Mouse (Mus musculus) small intestine, adult 2 months (tissue): Measurements from ENCODE around the gene Gpam. TPM values are rescaled to one million over a fixed set of nuclear protein-coding genes. Genes with fewer than 3 reads are reported as not detected.

ENCODE experiments used
- H3K27ac ChIP-seq: fragments of 200-500 bp; 2 replicates; pipeline ENCODE4 v1.5.1; 2012; ENCODE audit warnings: low read depth, low read length, control low read depth, inconsistent platforms; ENCODE audit not compliant: insufficient read depth
- H3K27me3 ChIP-seq: fragments of 200-500 bp; 2 replicates; pipeline ENCODE4 v1.6.1; 2012; ENCODE audit warnings: mild to moderate bottlenecking, moderate library complexity, low read length, inconsistent platforms; ENCODE audit not compliant: control insufficient read depth, insufficient read depth
- H3K36me3 ChIP-seq: fragments of 200-500 bp; 2 replicates; pipeline ENCODE4 v1.6.1; 2012; ENCODE audit warnings: mild to moderate bottlenecking, low read length, control low read depth, inconsistent platforms; ENCODE audit not compliant: control insufficient read depth, insufficient read depth
- H3K4me1 ChIP-seq: fragments of 200-500 bp; 2 replicates; pipeline ENCODE4 v1.6.1; 2012; ENCODE audit warnings: low read length, inconsistent platforms, mixed read lengths; ENCODE audit not compliant: control insufficient read depth, insufficient read depth, insufficient read length
- H3K4me3 ChIP-seq: fragments of 200-500 bp; 2 replicates; pipeline ENCODE4 v1.5.1; 2012; ENCODE audit warnings: low read depth, mild to moderate bottlenecking, control low read depth, inconsistent platforms, low read length, moderate library complexity
- CTCF ChIP-seq: fragments of 200-500 bp; IDR thresholded peaks from 2 replicates; pipeline ENCODE4 v1.5.1; 2012; ENCODE audit warnings: low read depth, mild to moderate bottlenecking, control low read depth, inconsistent platforms, low read length, moderate library complexity, mixed read lengths; ENCODE audit not compliant: insufficient replicate concordance, insufficient read length; ENCODE audit errors: extremely low read depth
- POLR2A ChIP-seq: fragments of 200-500 bp; IDR thresholded peaks from 2 replicates; pipeline ENCODE4 v1.6.1; 2012; ENCODE audit warnings: low read depth, mild to moderate bottlenecking, control low read depth, inconsistent platforms, low read length, moderate library complexity
- WGBS: fragments of 180-500 bp; shearing (Covaris S2); methylation state at CpG from one replicate; pipeline ENCODE4 v1.1.7; 2018; 5-methylcytosine and 5-hydroxymethylcytosine counted together
- polyA plus RNA-seq: library from polyadenylated mRNA; depleted of rRNA; stranded (reverse); fragments of >200 nt; gene quantifications from 2 replicates; pipeline ENCODE4 v1.2.3, GENCODE M21; 2012

The Gpam gene
- polyA plus RNA-seq, 1 experiment = 4.7 TPM

DNA sequence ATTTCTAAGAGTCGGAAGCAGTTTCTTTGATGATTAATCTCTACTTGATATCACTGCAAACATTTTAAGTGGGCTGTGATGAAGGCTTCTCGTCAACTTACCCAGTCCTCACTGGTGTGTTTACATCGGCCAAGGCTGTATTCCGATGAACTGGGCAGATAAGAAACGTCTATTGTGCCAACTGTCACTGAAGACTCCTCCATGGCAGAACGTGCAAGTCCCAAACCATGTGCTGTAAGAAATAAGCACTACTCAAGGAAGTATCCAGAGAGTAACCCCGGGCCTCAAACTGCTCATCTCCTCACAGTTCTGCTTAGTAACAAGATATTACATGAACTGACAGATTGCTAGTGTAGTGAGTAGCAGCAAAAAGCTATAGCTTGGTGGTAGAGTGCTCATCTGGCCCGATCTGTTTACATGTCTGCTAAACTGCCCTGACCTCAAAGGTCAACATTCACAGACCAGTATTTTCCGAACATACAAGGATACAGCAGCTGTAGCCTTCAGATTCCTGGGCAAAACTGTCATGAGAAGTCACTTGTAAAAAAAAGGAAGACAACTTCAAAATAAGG lies 29.6 kb downstream of the Gpam start:
- no peak overlapping the region for H3K27ac ChIP-seq
- WGBS = 27% methylated on average over 9 of the region's 9 CpGs
- H3K4me3 ChIP-seq = no peak overlapping the region
- TF ChIP-seq CTCF = no peak
- TF ChIP-seq POLR2A = no peak
- no peaks in the 10 kb centered on the region for H3K27me3 ChIP-seq
- peaks cover 8% of the 10 kb centered on the region; the same call in 1 of the 2 replicates for H3K4me1 ChIP-seq
- 0 out of 2 replicates have a peak, but pooled peaks cover 3% of the 10 kb centered on the region for H3K36me3 ChIP-seq

DNA sequence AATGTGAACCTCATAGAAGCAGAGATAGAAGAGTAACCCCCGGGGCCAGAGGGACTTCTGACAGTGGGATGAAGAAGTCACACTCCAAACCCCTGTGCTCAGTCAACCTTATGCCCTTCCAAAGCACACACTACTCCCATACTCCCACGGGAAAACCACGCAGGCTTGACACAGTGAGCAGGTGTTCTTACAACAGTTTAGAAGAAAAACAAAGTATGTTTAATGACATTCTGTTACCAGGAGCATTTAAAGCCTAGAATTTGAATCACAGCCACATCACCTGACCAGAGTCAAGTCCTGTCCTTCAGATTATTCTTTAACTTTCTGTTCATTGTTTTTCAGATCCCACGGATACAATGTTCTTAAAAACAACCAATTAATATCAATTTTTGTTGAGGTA lies 30.4 kb downstream of the Gpam start:
- Histone ChIP-seq H3K36me3 (0 out of 2 replicates have a peak, but pooled peaks cover 3% of the 10 kb centered on the region), H3K27me3 (no peaks in the 10 kb centered on the region), H3K4me1 (peaks cover 8% of the 10 kb centered on the region; the same call in 1 of the 2 replicates), H3K27ac (no peak overlapping the region), H3K4me3 (no peak overlapping the region)
- 56% methylated on average over 4 of the region's 4 CpGs for WGBS
- no peak for TF ChIP-seq CTCF
- TF ChIP-seq POLR2A = no peak

GRCm38 (mm10) chr19:55095547-55095946 lies 31.5 kb downstream of the Gpam start:
- no peaks in the 10 kb centered on the region for H3K27me3 ChIP-seq
- TF ChIP-seq CTCF (no peak), POLR2A (no peak)
- H3K36me3 ChIP-seq = peaks cover 6% of the 10 kb centered on the region; the same call in 1 of the 2 replicates
- peaks cover 5% of the 10 kb centered on the region; the same call in 1 of the 2 replicates for H3K4me1 ChIP-seq
- no peak overlapping the region for H3K27ac ChIP-seq
- H3K4me3 ChIP-seq = no peak overlapping the region
- 63% methylated on average over 7 of the region's 7 CpGs for WGBS

GRCm38 (mm10) chr19:55091602-55092413 lies 35.2 kb downstream of the Gpam start:
- Histone ChIP-seq H3K27me3 (no peaks in the 10 kb centered on the region), H3K4me3 (no peak overlapping the region), H3K27ac (no peak overlapping the region), H3K36me3 (peaks cover 33% of the 10 kb centered on the region; the same call in 1 of the 2 replicates), H3K4me1 (0 out of 2 replicates have a peak, but pooled peaks cover 2% of the 10 kb centered on the region)
- WGBS = 83% methylated on average over 17 of the region's 17 CpGs
- no peak for TF ChIP-seq CTCF

DNA sequence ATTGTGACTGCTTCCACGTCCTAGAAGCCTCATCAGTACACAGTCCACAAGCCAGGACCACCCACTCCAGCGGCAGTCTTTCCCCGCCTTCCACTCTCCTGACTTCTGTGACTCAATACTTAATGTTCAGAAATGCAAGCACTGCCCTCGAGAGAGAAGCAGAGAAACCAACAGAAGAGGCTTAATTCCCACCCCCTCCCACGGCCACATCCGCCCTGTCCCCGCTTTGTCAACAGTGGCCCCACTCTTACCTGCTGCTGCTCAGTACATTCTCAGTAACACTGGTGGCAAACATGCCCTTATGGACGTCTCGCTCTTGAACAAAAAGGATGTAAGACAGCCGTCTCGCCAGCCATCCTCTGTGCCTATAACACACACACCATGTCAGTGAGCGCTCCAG lies 36.2 kb downstream of the Gpam start:
- H3K4me1 ChIP-seq = 0 out of 2 replicates have a peak, but pooled peaks cover 2% of the 10 kb centered on the region
- H3K4me3 ChIP-seq = no peak overlapping the region
- no peaks in the 10 kb centered on the region for H3K27me3 ChIP-seq
- H3K27ac ChIP-seq = no peak overlapping the region
- WGBS = 88% methylated on average over 12 of the region's 12 CpGs
- TF ChIP-seq POLR2A (no peak), CTCF (no peak)
- peaks cover 33% of the 10 kb centered on the region; the same call in 1 of the 2 replicates for H3K36me3 ChIP-seq

DNA sequence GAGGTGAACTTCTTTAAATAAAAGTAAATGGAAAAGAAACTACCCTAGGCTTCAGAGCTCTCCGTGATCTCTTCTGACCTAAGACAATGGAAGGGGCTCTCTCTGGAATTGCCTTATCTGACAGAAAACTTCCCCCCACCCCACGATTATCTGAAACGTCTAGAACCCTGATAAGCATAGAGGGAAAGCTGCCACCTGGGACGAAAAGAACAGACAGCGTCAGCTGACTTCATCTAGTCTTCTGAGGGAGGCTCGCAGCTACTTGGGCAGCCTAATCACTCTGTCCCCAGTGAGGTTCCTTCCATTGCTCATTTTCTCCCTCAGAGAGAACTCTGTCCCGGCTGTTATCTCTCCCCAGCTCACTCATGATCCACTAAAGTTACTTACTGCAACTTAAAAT lies 36.9 kb downstream of the Gpam start:
- TF ChIP-seq CTCF (no peak), POLR2A (no peak)
- no peak overlapping the region for H3K4me3 ChIP-seq
- no peaks in the 10 kb centered on the region for H3K27me3 ChIP-seq
- H3K36me3 ChIP-seq = peaks cover 33% of the 10 kb centered on the region; the same call in 1 of the 2 replicates
- H3K27ac ChIP-seq = no peak overlapping the region
- WGBS = 72% methylated on average over 7 of the region's 7 CpGs
- 0 out of 2 replicates have a peak, but pooled peaks cover 2% of the 10 kb centered on the region for H3K4me1 ChIP-seq

GRCm38 (mm10) chr19:55087776-55088175 lies 39.3 kb downstream of the Gpam start:
- no peak overlapping the region for H3K27ac ChIP-seq
- TF ChIP-seq CTCF (no peak), POLR2A (no peak)
- no peaks in the 10 kb centered on the region for H3K27me3 ChIP-seq
- H3K4me3 ChIP-seq = no peak overlapping the region
- 0 out of 2 replicates have a peak, but pooled peaks cover 2% of the 10 kb centered on the region for H3K4me1 ChIP-seq
- WGBS = 49% methylated on average over 8 of the region's 8 CpGs
- peaks cover 42% of the 10 kb centered on the region for H3K36me3 ChIP-seq
